Mouse (Mus musculus): ENCODE measurements around the gene Uqcr10.
"Not testable (repeated sequence)": the region's sequence is repeated elsewhere in the genome, so short reads cannot be mapped to it uniquely, and the experiment has no call there.

The Uqcr10 gene

GRCm38 (mm10) chr11:4714727-4715126 lies 10.6 kb upstream of the Uqcr10 start:
- peak; percentile 71 for DNase-seq (ENCODE audit: low read depth)

GRCm38 (mm10) chr11:4712822-4713221 lies 8.7 kb upstream of the Uqcr10 start:
- peak; percentile 42 for DNase-seq (ENCODE audit: low read depth)

GRCm38 (mm10) chr11:4710188-4710587 lies 6.0 kb upstream of the Uqcr10 start:
- not testable (repeated sequence) for DNase-seq (ENCODE audit: low read depth)

- DNase-seq (ENCODE audit: low read depth) = no peak
Measured at GRCm38 (mm10) chr11:4705178-4705577, 1.0 kb upstream of the Uqcr10 start.

GRCm38 (mm10) chr11:4703688-4704071 lies 462 bp downstream of the Uqcr10 start:
- no peak for DNase-seq (ENCODE audit: low read depth)

GRCm38 (mm10) chr11:4700726-4701125 lies 3.4 kb downstream of the Uqcr10 start:
- DNase-seq (ENCODE audit: low read depth) = no peak

GRCm38 (mm10) chr11:4697043-4697983 lies 6.8 kb downstream of the Uqcr10 start:
- DNase-seq (ENCODE audit: low read depth) = peak; percentile 82

- no peak for DNase-seq (ENCODE audit: low read depth)
Measured at GRCm38 (mm10) chr11:4692162-4692561, 12.0 kb downstream of the Uqcr10 start.

GRCm38 (mm10) chr11:4691213-4691612 lies 12.9 kb downstream of the Uqcr10 start:
- DNase-seq (ENCODE audit: low read depth) = no peak

GRCm38 (mm10) chr11:4690353-4690752 lies 13.8 kb downstream of the Uqcr10 start:
- DNase-seq (ENCODE audit: low read depth) = no peak

- no peak for DNase-seq (ENCODE audit: low read depth)
Measured at GRCm38 (mm10) chr11:4688632-4689380, 15.3 kb downstream of the Uqcr10 start.

GRCm38 (mm10) chr11:4687874-4688273 lies 16.3 kb downstream of the Uqcr10 start:
- DNase-seq (ENCODE audit: low read depth) = no peak

- no peak for DNase-seq (ENCODE audit: low read depth)
Measured at GRCm38 (mm10) chr11:4687027-4687426, 17.1 kb downstream of the Uqcr10 start.

GRCm38 (mm10) chr11:4685510-4685909 lies 18.6 kb downstream of the Uqcr10 start:
- DNase-seq (ENCODE audit: low read depth) = no peak

GRCm38 (mm10) chr11:4685071-4685470 lies 19.1 kb downstream of the Uqcr10 start:
- no peak for DNase-seq (ENCODE audit: low read depth)

- no peak for DNase-seq (ENCODE audit: low read depth)
Measured at GRCm38 (mm10) chr11:4684186-4684585, 20.0 kb downstream of the Uqcr10 start.

- peak; percentile 80 for DNase-seq (ENCODE audit: low read depth)
Measured at GRCm38 (mm10) chr11:4683516-4683915, 20.6 kb downstream of the Uqcr10 start.

GRCm38 (mm10) chr11:4680126-4680525 lies 24.0 kb downstream of the Uqcr10 start:
- DNase-seq (ENCODE audit: low read depth) = no peak

- DNase-seq (ENCODE audit: low read depth) = no peak
Measured at GRCm38 (mm10) chr11:4679441-4679832, 24.7 kb downstream of the Uqcr10 start.

- no peak for DNase-seq (ENCODE audit: low read depth)
Measured at GRCm38 (mm10) chr11:4678700-4679440, 25.3 kb downstream of the Uqcr10 start.

GRCm38 (mm10) chr11:4677250-4677872 lies 26.8 kb downstream of the Uqcr10 start:
- no peak for DNase-seq (ENCODE audit: low read depth)

GRCm38 (mm10) chr11:4675693-4676092 lies 28.4 kb downstream of the Uqcr10 start:
- DNase-seq (ENCODE audit: low read depth) = no peak
